Mouse (Mus musculus) thymus, postnatal 0 days (tissue): ENCODE measurements around the gene Slc22a27. TPM values are rescaled to one million over a fixed set of nuclear protein-coding genes. Genes with fewer than 3 reads are reported as not detected.
"Not testable (repeated sequence)": the region's sequence is repeated elsewhere in the genome, so short reads cannot be mapped to it uniquely, and the experiment has no call there.

Experiments used
- DNase-seq: peaks from one replicate; pipeline ENCODE4 v3.0.0-alpha.2; 2015; ENCODE audit warnings: low spot score
- microRNA-seq: library from miRNA; unstranded; fragments of <30 nt; microRNA quantifications from one replicate; pipeline ENCODE4, GENCODE M21; 2016; ENCODE audit warnings: borderline number of aligned reads
- polyA plus RNA-seq: library from polyadenylated mRNA; unstranded; fragments of >200 nt; fragmentation: Nextera tagmentation; extraction: Ambion mirVana; gene quantifications from 2 replicates; pipeline ENCODE4 v1.2.1, GENCODE M21; 2015

The Slc22a27 gene
- not detected in 2 replicates for polyA plus RNA-seq

- DNase-seq, result not testable (repeated sequence)
These were observed at the start of gene Slc22a27 for GRCm38 (mm10) chr19:7965927-7966326. Slc22a27 (minus strand) TSS chr19:7966027.

- DNase-seq, result not testable (repeated sequence)
These were observed 45.8 kb upstream of the Slc22a27 start for GRCm38 (mm10) chr19:8011596-8011995.

- DNase-seq, result not testable (repeated sequence)
These were observed 43.3 kb upstream of the Slc22a27 start for GRCm38 (mm10) chr19:8009086-8009485.

GRCm38 (mm10) chr19:7968703-7969102 is 2.9 kb upstream of the Slc22a27 start:
- DNase-seq, result no peak

- not testable (repeated sequence) for DNase-seq
These were observed 723 bp upstream of the Slc22a27 start for GRCm38 (mm10) chr19:7966550-7966949.

- DNase-seq, result not testable (repeated sequence)
These were observed 26.4 kb downstream of the Slc22a27 start for GRCm38 (mm10) chr19:7939391-7939790.

GRCm38 (mm10) chr19:7876626-7877025 is 89.2 kb downstream of the Slc22a27 start:
- no peak for DNase-seq

GRCm38 (mm10) chr19:7829851-7830250 is 136.0 kb downstream of the Slc22a27 start:
- no peak for DNase-seq

Small RNA genes lying within 50 kb of the gene (microRNA-seq; reads per million reads assigned to microRNA genes)
- not detected for gene Gm24951

Other genes starting within 250 kb of the Slc22a27 start
- gene Slc22a26, start 163.4 kb downstream of the Slc22a27 start, polyA plus RNA-seq, result not detected in 2 replicates
- gene Slc22a28, start 166.0 kb upstream of the Slc22a27 start, polyA plus RNA-seq, result not detected in 2 replicates